Mouse (Mus musculus) E14TG2a.4 (cell line): ENCODE results near the gene Slpi.

ENCODE experiments used
- H3K27me3 ChIP-seq: 2 replicates; pipeline ENCODE4 v1.6.1; 2014; ENCODE audit warnings: low read length, control low read depth; ENCODE audit not compliant: insufficient read depth
- H3K36me3 ChIP-seq: 2 replicates; pipeline ENCODE4 v1.6.1; 2014; ENCODE audit warnings: low read length, control low read depth; ENCODE audit not compliant: insufficient read depth
- H3K4me1 ChIP-seq: replicated peaks from 2 replicates; pipeline ENCODE4 v1.6.1; 2014; ENCODE audit warnings: low read depth, low read length, control low read depth
- H3K4me3 ChIP-seq: replicated peaks from 2 replicates; pipeline ENCODE4 v1.5.1; 2014; ENCODE audit warnings: mild to moderate bottlenecking, low read length
- H3K9me3 ChIP-seq: 2 replicates; pipeline ENCODE4 v1.6.1; 2014; ENCODE audit warnings: low read length, control low read depth
- CTCF ChIP-seq: conservative IDR thresholded peaks from 2 replicates; pipeline ENCODE4 v1.5.1; 2014; ENCODE audit warnings: low read length
- NANOG ChIP-seq: IDR thresholded peaks from 2 replicates; pipeline ENCODE4 v1.6.1; 2014; ENCODE audit warnings: borderline replicate concordance, low read length, mixed read lengths
- POU5F1 ChIP-seq: IDR thresholded peaks from 2 replicates; pipeline ENCODE4 v1.6.1; 2014; ENCODE audit warnings: low read length, borderline replicate concordance

Slpi gene

DNA sequence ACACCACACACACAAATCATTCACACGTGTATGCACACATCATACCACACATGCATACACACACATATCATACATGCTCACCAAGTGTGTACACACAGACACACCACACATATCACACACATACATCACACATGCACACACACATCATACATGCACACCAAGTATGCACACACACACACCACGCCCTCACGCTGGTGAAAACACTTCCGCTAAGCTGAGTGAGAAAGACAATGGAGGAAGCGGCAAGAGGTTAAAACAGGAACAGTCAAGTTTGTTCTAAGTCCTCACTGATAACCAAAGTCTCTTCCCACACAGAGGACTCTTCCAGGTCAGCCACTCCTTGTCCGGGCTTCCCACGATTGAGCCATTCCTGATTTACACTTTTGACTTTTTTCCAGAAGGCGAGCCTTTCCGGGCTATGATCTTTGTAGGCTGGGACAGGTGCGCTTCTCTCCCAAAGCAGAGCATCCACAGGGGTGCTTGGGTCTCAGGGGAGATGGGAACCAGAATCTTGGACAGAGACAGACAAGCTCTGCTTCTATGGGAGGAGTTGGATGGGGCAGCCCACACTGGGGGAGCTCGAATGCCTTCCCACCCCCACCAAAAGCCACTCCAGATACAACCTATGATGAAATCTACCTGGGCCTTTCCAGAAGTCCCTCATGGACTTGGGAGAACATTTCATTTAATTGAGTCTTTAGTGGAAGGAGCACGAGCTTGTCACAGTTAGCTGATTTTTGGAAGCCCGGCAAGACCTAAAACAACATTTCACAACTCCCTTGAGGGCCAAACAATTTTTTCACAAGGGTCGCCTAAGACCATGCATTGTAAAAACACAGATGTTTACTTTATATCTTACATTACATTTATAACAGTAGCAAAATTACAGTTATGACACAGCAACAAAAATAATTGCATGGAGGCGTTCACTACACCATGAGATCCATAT lies 11.1 kb downstream of the Slpi start:
- Histone ChIP-seq H3K27me3 (peaks cover 5% of the 10 kb centered on the region), H3K9me3 (no peaks in the 10 kb centered on the region)
- no peak for TF ChIP-seq CTCF
- TF ChIP-seq POU5F1 = no peak
- TF ChIP-seq NANOG = no peak

DNA sequence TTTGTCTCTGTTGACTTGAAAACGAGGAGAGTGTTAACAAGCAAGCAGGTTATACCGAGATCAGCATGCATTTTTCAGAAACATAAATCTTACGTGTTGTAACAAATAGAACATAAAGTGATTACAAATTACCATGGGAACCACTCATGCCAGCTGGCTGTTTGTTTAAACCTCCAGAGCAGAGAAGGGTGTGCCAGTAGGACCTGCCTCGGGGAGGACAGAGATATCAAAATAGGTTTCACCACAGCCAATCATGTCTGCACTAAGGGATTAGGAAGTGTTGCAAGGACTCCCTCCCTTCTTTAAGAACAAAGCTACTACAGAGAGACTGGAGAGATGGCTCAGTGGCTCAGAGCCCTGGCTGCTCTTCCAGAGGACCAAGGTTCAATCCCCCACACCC lies 15.7 kb downstream of the Slpi start:
- Histone ChIP-seq H3K36me3 (no peaks in the 10 kb centered on the region), H3K4me1 (peaks cover 14% of the 10 kb centered on the region), H3K4me3 (no peak overlapping the region), H3K9me3 (no peaks in the 10 kb centered on the region), H3K27me3 (peaks cover 2% of the 10 kb centered on the region; the same call in 1 of the 2 replicates)
- TF ChIP-seq CTCF (no peak), POU5F1 (no peak), NANOG (no peak)

More for the DNA sequence above, 11.1 kb downstream of the Slpi start:
- no peaks in the 10 kb centered on the region for H3K4me1 ChIP-seq
- no peak overlapping the region for H3K4me3 ChIP-seq
- no peaks in the 10 kb centered on the region for H3K36me3 ChIP-seq

DNA sequence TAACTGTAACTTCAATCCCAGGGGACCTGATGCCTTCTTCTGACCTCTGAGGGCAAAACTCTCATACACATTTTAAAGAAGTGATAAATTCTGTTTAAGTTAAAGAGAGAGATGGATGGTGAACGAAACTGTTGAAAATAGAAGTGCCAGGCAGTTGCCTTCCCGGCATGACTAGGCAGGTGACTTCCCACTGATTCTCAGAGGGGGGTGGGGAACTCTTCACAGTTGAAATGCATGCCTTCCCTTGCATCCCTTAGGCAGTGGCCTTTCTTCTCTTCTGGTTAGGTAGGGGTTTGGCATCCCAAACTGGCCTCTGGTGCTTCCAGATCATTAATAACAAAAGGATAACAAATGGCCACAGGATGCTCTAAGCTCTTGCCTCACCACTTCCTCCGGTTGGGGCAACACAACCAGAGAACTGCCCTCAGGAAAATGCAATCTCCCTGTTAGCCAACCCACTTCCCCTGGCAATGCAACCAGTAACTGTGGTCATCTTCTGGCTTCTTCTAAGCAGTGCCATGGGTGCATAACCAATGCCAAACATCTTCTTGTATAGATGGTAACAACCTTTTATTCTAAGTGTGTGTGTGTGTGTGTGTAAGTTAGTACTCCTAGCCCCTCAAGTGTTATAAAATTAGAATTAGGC lies 16.4 kb downstream of the Slpi start:
- TF ChIP-seq NANOG (no peak), POU5F1 (no peak), CTCF (no peak)
- Histone ChIP-seq H3K36me3 (no peaks in the 10 kb centered on the region), H3K4me3 (no peak overlapping the region), H3K9me3 (no peaks in the 10 kb centered on the region), H3K4me1 (peaks cover 14% of the 10 kb centered on the region), H3K27me3 (peaks cover 2% of the 10 kb centered on the region; the same call in 1 of the 2 replicates)

DNA sequence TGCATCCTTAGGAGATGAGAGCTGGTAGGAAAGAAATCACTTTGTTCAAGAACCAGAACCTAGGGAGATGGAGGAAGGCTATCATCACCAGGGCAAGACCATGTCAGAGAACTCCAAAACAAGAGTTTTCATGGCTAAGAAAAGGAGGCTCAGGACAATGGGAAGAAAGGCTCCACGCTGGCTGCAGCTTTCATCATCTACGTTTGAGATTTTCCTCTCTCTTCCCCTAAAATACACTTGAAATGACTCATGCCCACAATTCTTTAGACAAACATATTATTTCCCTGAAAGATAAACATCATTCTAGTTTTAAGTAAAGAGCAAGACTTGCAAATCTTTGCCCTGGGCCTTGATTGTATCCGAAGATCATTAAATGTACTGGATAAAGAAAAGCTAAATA lies 17.5 kb downstream of the Slpi start:
- Histone ChIP-seq H3K4me3 (no peak overlapping the region), H3K4me1 (peaks cover 14% of the 10 kb centered on the region), H3K9me3 (no peaks in the 10 kb centered on the region), H3K27me3 (peaks cover under 1% of the 10 kb centered on the region; the same call in 1 of the 2 replicates), H3K36me3 (no peaks in the 10 kb centered on the region)
- TF ChIP-seq CTCF = no peak
- no peak for TF ChIP-seq POU5F1
- no peak for TF ChIP-seq NANOG

DNA sequence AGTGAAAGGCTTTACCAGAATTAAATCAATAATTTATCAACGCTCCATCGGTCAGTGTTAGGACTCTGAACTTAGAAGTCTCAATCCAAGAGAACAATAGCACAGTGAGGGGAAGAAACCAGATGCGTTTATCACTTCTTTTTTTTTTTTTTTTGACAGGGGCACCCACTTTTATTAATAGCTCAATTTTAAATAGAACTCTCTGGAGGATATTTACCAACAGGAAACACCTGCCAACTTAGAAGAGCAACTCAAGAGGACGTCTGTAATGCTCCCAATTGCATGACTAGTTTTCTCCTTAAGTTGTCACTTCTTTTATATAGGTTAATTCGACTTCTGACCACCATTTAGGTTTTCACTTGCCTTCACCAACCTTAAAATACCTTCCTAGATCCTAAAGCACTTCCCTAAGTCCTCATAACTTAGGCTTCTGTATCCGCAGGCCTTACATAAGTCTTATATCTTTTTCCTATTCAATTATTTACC lies 20.2 kb downstream of the Slpi start:
- TF ChIP-seq NANOG = no peak
- no peak for TF ChIP-seq CTCF
- TF ChIP-seq POU5F1 = no peak
- peaks cover 5% of the 10 kb centered on the region; the same call in 1 of the 2 replicates for H3K9me3 ChIP-seq
- H3K4me3 ChIP-seq = no peak overlapping the region
- H3K27me3 ChIP-seq = no peaks in the 10 kb centered on the region
- peaks cover 14% of the 10 kb centered on the region for H3K4me1 ChIP-seq
- no peaks in the 10 kb centered on the region for H3K36me3 ChIP-seq

DNA sequence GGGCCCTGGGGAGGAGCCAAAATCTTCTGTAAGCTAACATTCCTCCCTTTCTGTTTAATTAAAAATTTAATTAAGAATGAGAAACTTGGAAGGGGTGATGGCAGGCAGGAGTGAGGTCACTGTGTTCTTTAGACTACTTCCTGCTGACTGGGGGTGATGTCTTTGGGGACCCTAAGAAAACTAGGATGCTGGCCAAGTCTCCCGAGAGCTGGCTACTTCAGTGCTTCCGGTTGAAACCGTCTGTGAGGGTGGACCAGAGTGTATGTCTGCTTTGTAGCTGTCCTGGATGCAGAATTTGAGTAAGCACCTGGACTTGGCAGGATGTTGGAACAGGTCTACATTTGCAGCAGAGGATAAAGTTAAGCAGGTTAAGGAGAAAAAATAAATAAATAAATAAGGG lies 21.9 kb downstream of the Slpi start:
- Histone ChIP-seq H3K36me3 (no peaks in the 10 kb centered on the region), H3K9me3 (peaks cover 17% of the 10 kb centered on the region), H3K27me3 (no peaks in the 10 kb centered on the region; the same call in 1 of the 2 replicates), H3K4me3 (no peak overlapping the region), H3K4me1 (peaks cover 10% of the 10 kb centered on the region)
- TF ChIP-seq POU5F1 = no peak
- no peak for TF ChIP-seq NANOG
- TF ChIP-seq CTCF = no peak

DNA sequence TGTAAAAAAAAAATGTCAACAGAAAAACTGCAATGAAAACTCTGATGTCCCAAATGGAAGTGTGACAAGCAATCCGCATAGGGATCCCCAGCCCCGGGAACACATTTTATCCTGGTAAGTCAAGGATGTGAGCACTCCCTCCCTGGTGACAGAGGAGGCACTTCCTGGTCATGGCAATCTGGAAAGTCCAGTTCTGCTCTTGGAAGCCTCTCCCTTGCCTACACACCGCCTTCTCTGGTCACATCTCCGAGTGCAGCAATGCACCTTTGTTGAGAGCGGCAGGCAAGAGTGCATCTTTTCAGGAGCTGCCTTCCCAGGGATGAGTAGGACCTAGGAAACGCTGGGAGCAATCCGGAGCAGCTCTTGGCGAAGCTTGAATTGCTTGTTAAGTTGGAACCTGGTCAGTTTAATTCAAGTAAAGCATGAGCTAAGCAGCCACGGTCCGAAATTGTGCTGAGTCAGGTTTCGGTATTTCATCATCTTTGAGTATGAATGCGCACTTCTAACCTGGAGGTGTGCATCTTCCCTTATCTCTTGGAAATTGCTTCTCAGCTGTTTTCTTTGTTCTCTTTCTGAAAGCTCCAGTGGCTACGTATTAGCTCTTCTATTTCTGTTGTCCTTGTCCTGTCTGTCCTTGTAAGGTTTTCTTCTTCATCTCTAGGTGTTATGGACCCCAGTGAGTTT lies 27.8 kb downstream of the Slpi start:
- H3K27me3 ChIP-seq = no peaks in the 10 kb centered on the region; the same call in 1 of the 2 replicates
- H3K9me3 ChIP-seq = peaks cover 48% of the 10 kb centered on the region
- no peak overlapping the region for H3K4me3 ChIP-seq
- TF ChIP-seq NANOG = no peak
- H3K4me1 ChIP-seq = no peaks in the 10 kb centered on the region
- H3K36me3 ChIP-seq = no peaks in the 10 kb centered on the region

DNA sequence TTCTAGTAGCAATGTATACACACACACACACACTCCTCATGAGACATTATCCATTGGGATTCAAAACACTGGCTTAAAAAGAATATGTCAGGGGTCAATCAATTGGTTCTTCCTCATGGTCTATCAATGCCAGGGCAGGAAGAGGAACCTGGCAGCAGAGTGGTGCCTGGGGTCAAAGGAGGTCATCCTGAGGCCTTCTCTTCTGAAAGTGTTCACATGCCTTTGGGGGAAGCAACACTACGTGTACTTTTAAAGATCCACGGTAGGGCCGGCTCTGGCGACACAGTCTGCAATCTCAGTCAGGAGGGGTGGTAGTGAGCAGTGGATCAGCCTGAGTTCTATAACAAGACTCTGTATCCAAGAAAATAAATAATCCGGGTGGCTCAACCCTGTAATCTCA lies 29.2 kb downstream of the Slpi start:
- Histone ChIP-seq H3K27me3 (peaks cover 6% of the 10 kb centered on the region), H3K4me1 (no peaks in the 10 kb centered on the region), H3K9me3 (peaks cover 48% of the 10 kb centered on the region), H3K36me3 (no peaks in the 10 kb centered on the region), H3K4me3 (no peak overlapping the region)
- TF ChIP-seq NANOG (no peak), POU5F1 (no peak), CTCF (no peak)
